Mouse (Mus musculus) cerebellum, adult 2 months (tissue): ENCODE data around the gene Tcf12.

Source experiments
- CTCF ChIP-seq: fragments of 200-500 bp; IDR thresholded peaks from 2 replicates; pipeline ENCODE4 v1.5.1; 2011; ENCODE audit warnings: low read depth, mild to moderate bottlenecking, control low read depth, low read length, moderate library complexity, borderline replicate concordance; ENCODE audit not compliant: insufficient read depth
- POLR2A ChIP-seq: fragments of 200-500 bp; IDR thresholded peaks from 2 replicates; pipeline ENCODE4 v1.6.1; 2011; ENCODE audit warnings: low read length, control low read depth, borderline replicate concordance; ENCODE audit not compliant: insufficient read depth

- TF ChIP-seq CTCF (no peak), POLR2A (no peak)
Observed at GRCm38 (mm10) chr9:72040156-72040555, 71.5 kb downstream of the Tcf12 start.
